Mouse (Mus musculus) CH12F3 (cell line): ENCODE measurements around the gene Aen.

Experiments
- in situ Hi-C: fragments of 300-500 bp; cut with MboI; formaldehyde crosslinking; loops from 2 replicates; pipeline ENCODE4 v1.14.3; 2020; ENCODE audit warnings: low sequenced_read_pairs

The Aen gene

DNA sequence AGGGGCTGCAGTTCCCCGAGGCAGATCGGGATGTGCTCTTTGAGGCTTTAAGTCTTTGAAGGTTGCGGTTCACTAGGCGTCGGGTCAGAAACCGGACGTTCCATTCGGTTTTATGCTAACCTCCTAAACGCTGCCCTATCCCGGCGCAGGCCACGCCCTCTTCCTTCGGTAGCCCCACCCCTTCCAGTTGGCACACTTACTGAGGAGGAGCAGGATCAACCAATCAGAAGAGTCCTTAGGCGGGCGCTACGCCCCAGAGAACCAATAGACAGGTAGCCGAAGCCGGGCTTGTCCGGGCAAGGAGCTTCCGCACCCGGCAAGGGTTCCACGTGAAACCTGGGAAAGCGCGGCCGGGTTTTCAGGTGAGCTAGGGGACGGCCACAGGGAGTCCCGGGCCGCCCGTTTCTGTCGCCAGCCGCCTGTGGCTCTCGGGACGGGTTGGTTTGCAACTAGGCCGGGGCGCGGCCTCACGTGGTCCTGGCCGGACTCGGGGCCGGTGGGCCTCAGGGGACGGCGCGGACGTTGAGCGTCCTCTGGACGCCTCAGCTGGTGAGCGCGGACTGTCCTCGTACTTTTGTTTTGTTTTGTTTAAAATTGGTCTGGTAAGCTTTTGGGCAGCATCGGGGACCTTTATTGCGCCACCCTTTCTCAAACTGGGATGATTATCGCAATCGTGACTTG, at the start of gene Aen:
TSS of gene Aen (plus strand) at position 202 of the 681 bp plus-strand sequence.
- in situ Hi-C loops = no loop called here

- in situ Hi-C loops = no loop called here
These were observed 49.5 kb upstream of the Aen start for GRCm38 (mm10) chr7:78846066-78846716.

GRCm38 (mm10) chr7:78846737-78847434, 48.8 kb upstream of the Aen start, which contains the start of gene Det1:
Gene Det1, minus strand, starts transcription at chr7:78847263.
- in situ Hi-C loops = no loop called here

- in situ Hi-C loops = no loop called here
These were observed 41.6 kb upstream of the Aen start for GRCm38 (mm10) chr7:78854051-78854450.

DNA sequence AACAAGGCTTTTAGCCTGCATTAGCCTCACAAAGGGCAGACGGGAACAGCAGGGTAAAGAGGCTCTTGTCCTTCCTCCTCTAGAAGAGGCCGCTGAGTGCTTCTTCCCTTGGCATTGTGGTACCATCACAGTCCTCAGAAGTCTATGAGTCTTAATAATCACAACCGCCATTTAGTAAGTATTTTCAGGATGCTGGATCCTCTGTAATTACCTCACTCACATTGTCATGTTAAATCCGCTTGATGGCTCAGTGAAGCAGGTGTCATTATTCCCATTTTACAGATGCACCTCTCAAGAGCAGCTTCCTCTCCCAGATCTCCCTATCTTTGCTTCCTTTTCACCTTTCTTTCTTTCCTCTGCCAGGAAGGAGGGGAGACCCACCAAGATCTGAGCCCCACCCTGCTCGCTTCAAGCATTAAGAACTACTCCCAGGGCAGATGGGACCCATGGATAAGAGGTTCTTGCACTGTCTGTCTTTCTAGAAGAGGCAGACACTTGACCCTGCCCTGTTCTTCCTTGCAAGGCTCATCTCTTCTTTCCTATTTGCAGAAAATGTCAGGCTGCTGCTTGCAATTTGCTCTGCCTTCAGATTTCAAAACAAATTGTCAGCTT, 40.5 kb upstream of the Aen start:
- in situ Hi-C loops = no loop called here

GRCm38 (mm10) chr7:78863796-78864445, 31.7 kb upstream of the Aen start:
- in situ Hi-C loops = no loop called here

DNA sequence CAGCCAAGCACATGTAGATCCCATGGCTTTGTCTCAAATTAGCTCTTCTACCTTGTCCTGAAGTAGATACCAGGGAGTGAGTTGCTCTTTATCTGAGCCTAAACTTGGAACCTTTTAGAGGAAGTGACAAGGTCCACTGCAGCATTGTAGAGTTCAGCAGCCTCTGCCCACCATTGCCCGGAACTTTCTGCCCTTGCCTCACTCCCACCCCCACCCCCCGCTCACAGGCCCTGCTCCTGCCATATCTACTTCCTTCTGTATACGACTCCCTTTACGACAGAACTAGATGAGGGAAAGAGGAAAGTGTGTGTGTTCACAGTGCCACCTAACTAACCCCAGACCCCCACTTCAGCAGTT, 31.2 kb upstream of the Aen start:
- in situ Hi-C loops = no loop called here

DNA sequence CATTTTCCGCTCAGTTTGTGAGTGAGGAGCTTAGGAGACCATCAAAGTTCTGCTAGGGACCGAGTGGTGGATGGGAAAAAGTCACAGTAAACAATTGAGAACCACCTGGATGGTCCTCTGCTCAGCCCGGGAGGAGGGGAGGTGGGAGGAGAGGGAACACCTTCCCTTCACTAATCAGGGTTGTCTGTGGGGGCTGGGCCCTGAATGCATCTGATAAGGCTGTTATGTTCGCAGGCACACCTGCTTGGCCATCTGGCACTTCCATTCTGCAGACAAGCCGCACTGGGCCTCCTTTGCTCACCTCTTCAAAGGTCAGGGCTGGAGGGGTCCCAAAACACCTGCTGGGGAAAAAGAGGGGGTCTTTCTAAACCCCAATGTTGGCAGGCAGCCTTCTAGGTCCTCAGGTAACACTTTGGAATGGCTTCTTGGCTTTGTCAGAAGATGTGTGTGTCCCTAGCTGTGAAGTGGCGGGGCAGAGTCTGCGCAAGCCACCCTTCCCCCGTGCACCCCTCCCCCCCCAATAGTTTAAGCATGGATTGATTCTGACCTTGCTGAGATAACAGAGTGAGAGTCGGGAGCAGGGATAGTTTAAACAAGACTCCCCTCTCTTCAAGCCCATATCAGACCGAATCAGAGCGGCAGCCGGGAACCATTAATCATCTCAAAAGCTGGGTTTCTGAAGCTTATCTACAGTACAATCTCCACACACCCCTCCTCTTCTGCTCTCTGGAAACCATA, 30.3 kb upstream of the Aen start:
- in situ Hi-C loops = no loop called here

- in situ Hi-C loops = no loop called here
These were observed 26.9 kb upstream of the Aen start for GRCm38 (mm10) chr7:78868731-78869130.

DNA sequence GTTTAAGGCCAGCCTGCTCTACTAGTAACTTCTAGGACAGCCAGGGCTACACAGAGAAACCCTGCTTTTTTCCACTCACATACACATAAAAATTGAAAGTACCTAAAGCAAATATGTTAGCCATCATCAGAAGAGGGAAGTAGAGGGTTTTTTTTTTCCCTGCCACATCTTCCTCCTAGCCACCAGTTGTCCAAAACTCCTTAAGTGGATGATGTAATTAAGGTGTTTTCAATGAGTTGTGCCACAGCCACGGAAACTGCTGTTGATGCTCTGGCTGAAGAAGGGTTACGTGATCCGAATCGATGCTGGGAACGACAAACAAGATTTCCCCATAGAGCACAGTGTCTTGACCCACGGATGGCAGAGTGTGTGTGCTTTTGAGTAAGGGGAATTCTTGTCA, 23.3 kb upstream of the Aen start:
- in situ Hi-C loops = no loop called here

DNA sequence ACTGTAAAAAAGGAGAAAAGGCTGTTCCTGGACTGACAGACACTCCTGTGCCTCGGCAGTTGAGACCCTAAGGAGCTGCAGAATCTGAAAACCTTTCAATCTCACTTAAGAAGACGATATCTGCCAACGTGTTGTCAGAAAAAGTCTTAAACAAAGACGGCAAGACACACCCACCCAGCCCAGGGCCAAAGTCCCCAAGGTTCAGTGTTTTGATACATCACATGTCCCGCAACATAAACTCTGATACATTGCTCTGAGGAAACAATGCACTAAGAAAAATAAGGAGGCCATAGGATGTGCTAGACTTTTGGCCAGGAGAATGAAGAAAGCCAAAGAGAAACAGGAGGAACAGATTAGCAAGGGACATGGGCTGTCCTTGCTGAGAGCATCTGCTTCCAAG, 22.8 kb upstream of the Aen start:
- in situ Hi-C loops = no loop called here

- in situ Hi-C loops = no loop called here
These were observed 13.8 kb upstream of the Aen start for GRCm38 (mm10) chr7:78881607-78882468.

DNA sequence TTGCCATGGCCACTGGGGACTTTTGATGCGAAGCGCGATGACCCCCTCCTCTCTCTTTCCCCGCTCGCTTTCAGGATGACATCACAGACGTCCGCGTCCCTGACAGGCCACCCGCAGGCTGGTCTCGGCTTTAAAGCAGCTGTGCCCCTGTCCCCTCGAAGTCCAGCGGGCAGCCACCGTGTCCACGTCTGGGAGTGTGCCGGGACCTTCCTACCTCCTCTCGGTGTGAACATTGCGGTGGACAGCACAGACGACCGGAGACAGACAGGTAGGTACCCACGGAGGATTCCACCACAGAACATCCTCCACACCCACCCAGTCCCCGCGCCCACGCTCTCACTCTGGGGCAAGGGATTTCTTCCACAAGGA, 13.2 kb upstream of the Aen start:
- in situ Hi-C loops = no loop called here

DNA sequence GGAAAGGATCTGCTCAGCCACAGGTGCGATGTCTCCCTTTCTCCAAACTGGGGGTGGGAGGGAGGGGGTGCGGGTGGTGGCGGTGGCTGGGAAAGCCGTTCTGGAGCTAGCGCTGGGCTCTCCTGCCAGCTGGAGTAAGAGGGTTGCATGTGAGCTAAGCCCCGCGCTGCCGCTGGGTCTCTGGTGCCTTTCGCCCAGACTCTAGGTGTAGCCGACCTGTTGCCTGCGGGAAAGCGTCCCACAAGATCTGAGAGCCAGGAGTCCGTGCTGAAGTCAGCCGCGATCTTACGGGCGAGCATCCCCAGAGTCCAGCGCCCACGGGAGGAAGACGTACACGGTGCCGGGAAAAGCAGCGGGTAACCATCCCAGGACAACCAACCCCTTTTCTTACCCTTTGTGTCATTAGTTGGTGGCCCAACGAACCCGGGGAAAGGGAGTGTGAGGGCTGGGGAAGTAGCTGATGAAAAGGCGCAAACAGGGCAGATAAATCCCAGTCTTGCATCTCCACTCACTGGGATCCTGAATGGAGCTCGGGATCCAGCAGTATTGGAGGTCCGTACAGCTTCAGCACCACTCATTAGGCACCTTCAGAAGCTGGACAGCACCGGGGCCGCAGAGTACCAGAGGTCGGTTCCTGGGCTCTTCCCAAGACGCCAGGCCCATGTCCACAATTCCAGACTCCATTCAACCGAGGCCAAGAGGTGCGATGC, 12.5 kb upstream of the Aen start:
- in situ Hi-C loops = no loop called here

DNA sequence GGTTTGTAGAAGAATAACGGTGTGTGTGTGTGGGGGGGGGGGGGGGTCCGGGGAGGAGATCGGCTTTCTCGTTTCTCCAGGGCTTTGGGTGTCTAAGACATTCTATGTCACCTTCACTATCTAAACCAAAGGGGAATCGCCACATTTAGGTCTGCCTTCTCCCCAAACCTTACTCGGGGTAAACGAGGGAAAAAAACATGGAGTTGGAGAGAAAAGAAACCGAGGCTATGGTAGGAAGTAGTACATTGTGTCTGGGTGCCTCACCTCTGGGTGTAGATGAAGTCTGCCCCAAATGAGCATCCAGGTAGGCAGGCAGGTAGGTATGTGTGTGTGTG, 12.0 kb upstream of the Aen start:
- in situ Hi-C loops = no loop called here

- in situ Hi-C loops = no loop called here
These were observed 11.5 kb upstream of the Aen start for GRCm38 (mm10) chr7:78884139-78884538.

DNA sequence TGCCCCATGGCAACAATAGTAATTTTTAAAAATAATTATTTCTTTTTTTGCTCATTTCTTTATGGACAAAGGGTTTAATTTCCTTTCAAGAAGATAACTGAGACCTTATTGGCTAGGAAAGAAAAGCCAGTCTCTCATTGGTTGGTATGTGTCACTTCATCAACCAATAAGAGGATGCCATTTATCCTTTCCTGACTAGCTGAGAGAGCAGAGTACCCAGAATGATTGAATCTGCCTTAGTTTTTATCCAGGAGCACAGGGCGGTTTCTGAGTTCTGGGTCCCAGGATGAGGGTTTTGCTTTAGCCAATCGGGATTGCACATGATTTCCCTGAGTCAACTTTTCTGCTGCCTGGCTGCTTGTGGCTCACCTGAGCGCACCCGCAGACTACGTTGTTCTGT, 10.2 kb upstream of the Aen start:
- in situ Hi-C loops = no loop called here

GRCm38 (mm10) chr7:78886496-78886895, 9.2 kb upstream of the Aen start:
- in situ Hi-C loops = no loop called here

GRCm38 (mm10) chr7:78887431-78887842, 8.2 kb upstream of the Aen start:
- in situ Hi-C loops = no loop called here
